Mouse (Mus musculus): ENCODE results near the gene Pomgnt1. TPM values are rescaled to one million over a fixed set of nuclear protein-coding genes. Genes with fewer than 3 reads are reported as not detected.

Gene Pomgnt1
- polyA plus RNA-seq, 1 experiment from 2014 or later = 54.6 TPM

- Histone ChIP-seq H3K36me3 (no peaks in the 10 kb centered on the region), H3K27me3 (no peaks in the 10 kb centered on the region), H3K4me2 (no peak overlapping the region), H3K9me3 (replicated peaks) (no peaks in the 10 kb centered on the region), H3K9ac (no peak overlapping the region), H3K27ac (no peak overlapping the region), H3K4me1 (replicated peaks) (no peaks in the 10 kb centered on the region), H3K4me3 (no peak overlapping the region)
- ATAC-seq (replicated peaks; ENCODE audit: insufficient number of reproducible peaks, insufficient read depth, low FRiP score, low read depth) = no peak
- 80% methylated on average over 1 of the region's 1 CpGs for WGBS
Observed at GRCm38 (mm10) chr4:116208891-116209290, 85.3 kb downstream of the Pomgnt1 start.

Other genes starting within 250 kb of the Pomgnt1 start
- not detected in 2 replicates for gene Kncn, start 239.4 kb upstream of the Pomgnt1 start, polyA plus RNA-seq (2015; fragmentation: Nextera tagmentation; extraction: Ambion mirVana)
- not detected in 2 replicates for gene 6430628N08Rik, start 233.2 kb upstream of the Pomgnt1 start, polyA plus RNA-seq (2015; fragmentation: Nextera tagmentation; extraction: Ambion mirVana)
- gene Dmbx1, start 183.9 kb upstream of the Pomgnt1 start, polyA plus RNA-seq (2015; fragmentation: Nextera tagmentation; extraction: Ambion mirVana) = 0.03 and 0.04 TPM in 2 replicates
- gene Faah, start 105.9 kb upstream of the Pomgnt1 start, polyA plus RNA-seq (2015; fragmentation: Nextera tagmentation; extraction: Ambion mirVana) = 1.1 and 2.1 TPM in 2 replicates
- 26.3 and 27.2 TPM in 2 replicates for gene Nsun4, start 70.0 kb upstream of the Pomgnt1 start, polyA plus RNA-seq (2015; fragmentation: Nextera tagmentation; extraction: Ambion mirVana)
- 997 and 1,210 TPM in 2 replicates for gene Uqcrh, start 48.8 kb upstream of the Pomgnt1 start, polyA plus RNA-seq (2015; fragmentation: Nextera tagmentation; extraction: Ambion mirVana)
- gene Lrrc41, start 48.6 kb upstream of the Pomgnt1 start, polyA plus RNA-seq (2015; fragmentation: Nextera tagmentation; extraction: Ambion mirVana) = 44.1 and 56.7 TPM in 2 replicates
- gene Rad54l, start 150 bp upstream of the Pomgnt1 start, polyA plus RNA-seq (2015; fragmentation: Nextera tagmentation; extraction: Ambion mirVana) = 15.5 and 17.9 TPM in 2 replicates
- gene Lurap1, start 27.5 kb downstream of the Pomgnt1 start, polyA plus RNA-seq (2015; fragmentation: Nextera tagmentation; extraction: Ambion mirVana) = 2.0 and 2.2 TPM in 2 replicates
- 0.94 and 2.3 TPM in 2 replicates for gene Tspan1, start 43.8 kb downstream of the Pomgnt1 start, polyA plus RNA-seq (2015; fragmentation: Nextera tagmentation; extraction: Ambion mirVana)
- not detected in 2 replicates for gene 1700042G07Rik, start 49.5 kb downstream of the Pomgnt1 start, polyA plus RNA-seq (2015; fragmentation: Nextera tagmentation; extraction: Ambion mirVana)
- gene Gm49337, start 49.5 kb downstream of the Pomgnt1 start, polyA plus RNA-seq (2015; fragmentation: Nextera tagmentation; extraction: Ambion mirVana) = not detected in 2 replicates
- gene Pik3r3, start 97.8 kb downstream of the Pomgnt1 start, polyA plus RNA-seq (2015; fragmentation: Nextera tagmentation; extraction: Ambion mirVana) = 9.9 and 10.8 TPM in 2 replicates